ENCODE assay signal across 21 mouse cellular contexts in the genomic region with DNA sequence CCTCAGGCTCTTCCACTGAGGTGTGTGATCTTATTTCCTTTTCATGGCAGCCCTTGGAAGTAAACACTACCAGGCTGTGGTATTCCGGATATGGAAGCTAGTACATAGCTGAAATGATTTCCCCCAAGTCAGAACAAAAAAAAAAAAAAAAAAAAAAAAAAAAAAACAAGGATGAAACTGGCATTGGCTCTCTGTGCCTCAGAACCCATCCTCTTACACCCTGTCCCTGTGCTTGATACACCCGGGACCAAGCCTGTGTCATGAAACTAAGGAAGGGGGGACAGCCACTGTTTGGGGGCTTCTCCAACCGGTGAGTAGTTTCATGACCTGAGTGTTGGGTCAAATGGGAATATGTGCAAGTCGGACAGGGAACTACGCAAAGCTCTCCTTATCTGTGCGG.
DNase-seq lines count a peak whose midpoint lies in the region; TF ChIP-seq lines count a peak whose summit lies in the region.
"Had no signal": no experiment of that assay in that cellular context is flagged by ENCODE, and none has a peak within 500 bp of the region (broad histone marks: within the 10 kb centered on the region; RNA-seq: fewer than 3 reads in every experiment).

No protein-coding gene starts in this region.

- no peaks in the 10 kb centered on the region for H3K36me3 ChIP-seq in heart, adult 2 months (ENCODE audit: control insufficient read depth, insufficient read depth, low read length)
- peaks cover 0 to 50% of the 10 kb centered on the region in 2 experiments; a peak in 2 of 4 replicates for H3K36me3 ChIP-seq in MEL (ENCODE audit: control insufficient read depth in 1 of 2, insufficient read depth in 2 of 2, low read length in 2 of 2)
- H3K36me3 ChIP-seq: embryonic facial prominence, embryonic 10.5 days; embryonic facial prominence, embryonic 12.5 days; forebrain, embryonic 15.5 days; G1E had no signal

- TF ChIP-seq RAD21 in MEL (IDR thresholded peaks at IDR 0.05; ENCODE audit: low read depth, low read length): no peak

- no peak for TF ChIP-seq CTCF in heart, adult 2 months (IDR thresholded peaks at IDR 0.05)
- no peak for TF ChIP-seq CTCF in MEL (IDR thresholded peaks at IDR 0.05 in 2 of 3, conservative IDR thresholded peaks at IDR 0.05 in 1 of 3; ENCODE audit: control insufficient read depth in 1 of 3, insufficient read depth in 1 of 3, low read depth in 2 of 3, low read length in 3 of 3, poor library complexity in 1 of 3, severe bottlenecking in 1 of 3)

- TF ChIP-seq EP300 in heart, adult 2 months (IDR thresholded peaks at IDR 0.05; ENCODE audit: insufficient read depth, low read depth, low read length): no peak
- 0 out of 4 replicates have a peak, but pooled peaks of 1 of the 2 experiments have one; percentile 8 for TF ChIP-seq EP300 in MEL (IDR thresholded peaks at IDR 0.05; ENCODE audit: low read depth in 1 of 2, low read length in 2 of 2)

- 87% methylated on average over 6 of the region's 6 CpGs for WGBS in heart, adult 2 months

- H3K27ac ChIP-seq in heart, adult 2 months: no peak overlapping the region
- no peak overlapping the region for H3K27ac ChIP-seq in MEL (ENCODE audit: control insufficient read depth, low read depth, low read length)
- H3K27ac ChIP-seq: embryonic facial prominence, embryonic 10.5 days; embryonic facial prominence, embryonic 12.5 days; forebrain, embryonic 13.5 days; forebrain, embryonic 15.5 days had no signal

- H3K9me3 ChIP-seq in MEL (replicated peaks; ENCODE audit: insufficient read depth, low read length): no peaks in the 10 kb centered on the region
- H3K9me3 ChIP-seq: embryonic facial prominence, embryonic 10.5 days; embryonic facial prominence, embryonic 12.5 days; forebrain, embryonic 13.5 days; forebrain, embryonic 15.5 days; G1E had no signal

- intact Hi-C loops in heart, adult 2 months (cut with DNase I): no loop called here

- DNase-seq in heart, adult 11 months: peak; percentile 60
- DNase-seq in heart, adult 2 months: no peak
- DNase-seq in thymus, postnatal 14 days: peak; percentile 12
- no peak for DNase-seq in thymus, postnatal 10 days (ENCODE audit: low spot score in 2 of 2)
- no peak for DNase-seq in MEL (ENCODE audit: low read depth, low spot score)
- no peak for DNase-seq in layer of hippocampus, adult 18-20 months (ENCODE audit: low spot score in 2 of 2)
- DNase-seq: adrenal gland, adult 2 months; adrenal gland, postnatal 10 days; adrenal gland, postnatal 25 days; B cell, adult 2 months; cerebellum, adult 11-12 months; cerebellum, adult 2 months; cerebellum, adult 9-10 months; cerebellum, postnatal 10 days; cerebellum, postnatal 25 days; forebrain, postnatal 0 days had no signal

- TF ChIP-seq POLR2A in heart, adult 2 months (IDR thresholded peaks at IDR 0.05; ENCODE audit: insufficient read depth, low read depth, low read length): no peak
- no peak for TF ChIP-seq POLR2A in MEL (IDR thresholded peaks at IDR 0.05; ENCODE audit: control insufficient read depth in 1 of 2, insufficient read depth in 1 of 2, low read depth in 1 of 2, low read length in 2 of 2, poor library complexity in 1 of 2)

- no peak overlapping the region for H3K4me3 ChIP-seq in heart, adult 2 months
- H3K4me3 ChIP-seq in MEL (ENCODE audit: control insufficient read depth in 1 of 2, insufficient read depth in 1 of 2, low read depth in 2 of 2, low read length in 2 of 2): no peak overlapping the region
- H3K4me3 ChIP-seq: embryonic facial prominence, embryonic 10.5 days; embryonic facial prominence, embryonic 12.5 days; forebrain, embryonic 13.5 days; forebrain, embryonic 15.5 days had no signal

- no peaks in the 10 kb centered on the region for H3K79me2 ChIP-seq in heart, adult 2 months (replicated peaks; ENCODE audit: control insufficient read depth, insufficient read depth, low read length)
- no peaks in the 10 kb centered on the region for H3K79me2 ChIP-seq in MEL (ENCODE audit: control insufficient read depth, insufficient read depth, low read length, poor library complexity)

- no peak overlapping the region for H3K9ac ChIP-seq in heart, adult 2 months (ENCODE audit: low read depth, low read length)
- no peak overlapping the region for H3K9ac ChIP-seq in MEL (ENCODE audit: control insufficient read depth, low read depth, low read length, poor library complexity, severe bottlenecking)
- H3K9ac ChIP-seq: embryonic facial prominence, embryonic 12.5 days; forebrain, embryonic 13.5 days; forebrain, embryonic 15.5 days; forebrain, postnatal 0 days had no signal

- no peaks in the 10 kb centered on the region for H3K27me3 ChIP-seq in heart, adult 2 months (ENCODE audit: control insufficient read depth, insufficient read depth, low read length)
- no peaks in the 10 kb centered on the region for H3K27me3 ChIP-seq in MEL (ENCODE audit: control insufficient read depth in 1 of 2, insufficient read depth in 2 of 2, low read length in 2 of 2)
- H3K27me3 ChIP-seq: embryonic facial prominence, embryonic 12.5 days; forebrain, embryonic 13.5 days; forebrain, embryonic 15.5 days had no signal

- H3K4me1 ChIP-seq in heart, adult 2 months (ENCODE audit: control insufficient read depth, insufficient read depth, low read length): peaks cover 1% of the 10 kb centered on the region; the same call in 1 of the 2 replicates
- H3K4me1 ChIP-seq in MEL (ENCODE audit: control insufficient read depth in 1 of 2, insufficient read depth in 2 of 2, low read length in 2 of 2): peaks cover 39 to 58% of the 10 kb centered on the region in 2 experiments
- H3K4me1 ChIP-seq: embryonic facial prominence, embryonic 10.5 days; embryonic facial prominence, embryonic 12.5 days; forebrain, embryonic 13.5 days; forebrain, embryonic 15.5 days had no signal

TF ChIP-seq in MEL, 35 proteins besides CTCF, POLR2A, EP300 and RAD21:
- no peak for TF ChIP-seq MXI1 (IDR thresholded peaks at IDR 0.05; ENCODE audit: low read depth, low read length)
- no peak for TF ChIP-seq ZC3H11A (IDR thresholded peaks at IDR 0.05; ENCODE audit: low read depth, low read length)
- no peak for TF ChIP-seq USF2 (IDR thresholded peaks at IDR 0.05; ENCODE audit: borderline replicate concordance in 1 of 2, insufficient read depth in 1 of 2, low read depth in 1 of 2, low read length in 2 of 2)
- TF ChIP-seq NELFE (IDR thresholded peaks at IDR 0.05; ENCODE audit: low read depth, low read length): no peak
- no peak for TF ChIP-seq MEF2A (IDR thresholded peaks at IDR 0.05; ENCODE audit: extremely low read depth, insufficient replicate concordance, low read depth, low read length, poor library complexity, severe bottlenecking)
- TF ChIP-seq JUND (IDR thresholded peaks at IDR 0.05; ENCODE audit: low read depth, low read length): no peak
- TF ChIP-seq USF1 (IDR thresholded peaks at IDR 0.05; ENCODE audit: low read depth, low read length): no peak
- no peak for TF ChIP-seq CHD1 (IDR thresholded peaks at IDR 0.05; ENCODE audit: low read depth, low read length)
- TF ChIP-seq RCOR1 (IDR thresholded peaks at IDR 0.05; ENCODE audit: low read depth, low read length): no peak
- no peak for TF ChIP-seq ZMIZ1 (IDR thresholded peaks at IDR 0.05; ENCODE audit: low read depth, low read length)
- TF ChIP-seq KAT2A (conservative IDR thresholded peaks at IDR 0.05; ENCODE audit: low read depth, low read length): no peak
- peak; percentile 91 for TF ChIP-seq ZNF384 (IDR thresholded peaks at IDR 0.05; ENCODE audit: low read depth, low read length)
- 0 out of 2 replicates have a peak, but pooled peaks have one; percentile 4 for TF ChIP-seq SMC3 (IDR thresholded peaks at IDR 0.05; ENCODE audit: low read depth, low read length)
- TF ChIP-seq POLR2AphosphoS5 (IDR thresholded peaks at IDR 0.05; ENCODE audit: borderline replicate concordance, low read depth, low read length): no peak
- TF ChIP-seq MAFK (IDR thresholded peaks at IDR 0.05; ENCODE audit: borderline replicate concordance, low read depth, low read length): no peak

Comparison
In these comparisons a context has a peak if more than half of its experiments do, and no peak if none do; other contexts are left out.
1. DNase-seq: peak in heart, adult 11 months (single experiment) and thymus, postnatal 14 days (single experiment); none in heart, adult 2 months (0 of 2), thymus, postnatal 10 days (0 of 2), MEL (single experiment) and layer of hippocampus, adult 18-20 months (0 of 2).